Mouse (Mus musculus) stomach, embryonic 16.5 days (tissue): ENCODE results near the gene Vkorc1. TPM values are rescaled to one million over a fixed set of nuclear protein-coding genes. Genes with fewer than 3 reads are reported as not detected.
A peak's percentile ranks its signal among the peaks of the same experiment; 100 is the strongest.

ENCODE experiments used
- ATAC-seq: fragments of 200-750 bp; cut with Nextera tagmentation; 2 replicates; pipeline ENCODE4 v1.8.0; 2017; ENCODE audit warnings: moderate number of reproducible peaks, moderate TSS enrichment; ENCODE audit not compliant: insufficient read depth, low FRiP score
- H3K27ac ChIP-seq: fragments of 300-500 bp; sonication (generic); 2 replicates; pipeline ENCODE4 v1.5.1; 2014; ENCODE audit warnings: low read length
- H3K27me3 ChIP-seq: fragments of 300-500 bp; sonication (generic); 2 replicates; pipeline ENCODE4 v1.6.1; 2014; ENCODE audit warnings: low read length, control low read depth, mixed read lengths; ENCODE audit not compliant: control insufficient read depth, insufficient read depth
- H3K36me3 ChIP-seq: fragments of 300-500 bp; sonication (generic); 2 replicates; pipeline ENCODE4 v1.6.1; 2014; ENCODE audit warnings: low read length; ENCODE audit not compliant: control insufficient read depth, insufficient read depth
- H3K4me1 ChIP-seq: fragments of 300-500 bp; sonication (generic); 2 replicates; pipeline ENCODE4 v1.6.1; 2014; ENCODE audit warnings: low read length, control low read depth, mixed read lengths; ENCODE audit not compliant: control insufficient read depth, insufficient read depth
- H3K4me2 ChIP-seq: fragments of 300-500 bp; sonication (generic); 2 replicates; pipeline ENCODE4 v1.6.1; 2014; ENCODE audit warnings: low read depth, low read length, mixed read lengths
- H3K4me3 ChIP-seq: fragments of 300-500 bp; sonication (generic); replicated peaks from 2 replicates; pipeline ENCODE4 v1.5.1; 2014; ENCODE audit warnings: mild to moderate bottlenecking, low read length
- H3K9ac ChIP-seq: fragments of 300-500 bp; sonication (generic); 2 replicates; pipeline ENCODE4 v1.6.1; 2014; ENCODE audit warnings: low read length
- H3K9me3 ChIP-seq: fragments of 300-500 bp; sonication (generic); replicated peaks from 2 replicates; pipeline ENCODE4 v1.6.1; 2016; ENCODE audit warnings: low read length, control low read depth; ENCODE audit not compliant: control insufficient read depth
- WGBS: fragments of 180-500 bp; shearing (Covaris S2); extraction: QIAGEN DNeasy Blood & Tissue Kit; methylation state at CpG from one replicate; pipeline ENCODE4 v1.1.7; 2014; 5-methylcytosine and 5-hydroxymethylcytosine counted together
- polyA plus RNA-seq: library from polyadenylated mRNA; unstranded; fragments of >200 nt; fragmentation: Nextera tagmentation; extraction: Ambion mirVana; gene quantifications from 2 replicates; pipeline ENCODE4 v1.2.1, GENCODE M21; 2015

The Vkorc1 gene
- polyA plus RNA-seq, 1 experiment from 2014 or later: 179 TPM

DNA sequence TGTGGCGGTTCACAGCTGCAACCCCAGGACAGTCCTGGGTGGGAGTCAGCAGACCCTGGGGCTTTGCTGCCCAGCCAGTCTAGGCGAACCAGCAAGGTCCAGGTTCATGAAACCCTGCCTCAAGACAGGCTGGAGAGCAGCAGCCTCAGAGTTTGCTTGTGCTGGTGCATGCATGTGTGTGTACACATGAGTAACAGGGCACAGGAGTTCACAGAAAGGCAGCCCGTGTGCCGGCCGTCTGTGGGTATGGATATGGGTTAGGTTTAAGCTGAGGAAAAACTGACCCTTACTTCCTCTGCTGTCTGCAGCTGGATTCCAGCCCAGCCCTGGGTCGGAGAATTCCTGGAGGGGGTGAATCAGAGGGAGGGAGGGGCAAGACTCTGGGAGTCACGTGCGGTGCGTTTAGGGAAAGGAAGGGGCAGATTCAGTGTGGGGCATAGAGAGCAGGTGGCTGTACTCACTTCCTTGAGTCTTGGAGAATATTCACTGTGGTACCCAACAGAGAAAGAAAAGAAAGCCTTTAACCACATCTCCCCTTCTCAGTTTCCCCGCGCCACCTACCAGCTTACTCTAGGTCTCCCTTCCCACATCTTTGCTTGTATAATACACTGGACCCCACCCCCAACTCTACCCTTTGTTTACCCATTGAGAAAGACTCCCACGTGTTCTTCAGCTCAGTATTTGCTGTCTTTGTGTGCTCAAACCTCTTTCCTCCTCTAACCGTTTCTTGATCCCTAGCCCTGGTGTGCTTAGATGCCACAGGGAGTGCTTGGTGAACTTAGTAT lies 36.1 kb upstream of the Vkorc1 start:
- peak; percentile 16 for ATAC-seq
- Histone ChIP-seq H3K36me3 (peaks cover under 1% of the 10 kb centered on the region; the same call in 1 of the 2 replicates), H3K9ac (peak overlapping the region; percentile 41), H3K4me2 (peak overlapping the region; percentile 33), H3K4me3 (no peak overlapping the region), H3K9me3 (no peaks in the 10 kb centered on the region), H3K27ac (peak overlapping the region; percentile 89), H3K4me1 (peaks cover 33% of the 10 kb centered on the region), H3K27me3 (no peaks in the 10 kb centered on the region)
- WGBS: 20% methylated on average over 13 of the region's 13 CpGs

DNA sequence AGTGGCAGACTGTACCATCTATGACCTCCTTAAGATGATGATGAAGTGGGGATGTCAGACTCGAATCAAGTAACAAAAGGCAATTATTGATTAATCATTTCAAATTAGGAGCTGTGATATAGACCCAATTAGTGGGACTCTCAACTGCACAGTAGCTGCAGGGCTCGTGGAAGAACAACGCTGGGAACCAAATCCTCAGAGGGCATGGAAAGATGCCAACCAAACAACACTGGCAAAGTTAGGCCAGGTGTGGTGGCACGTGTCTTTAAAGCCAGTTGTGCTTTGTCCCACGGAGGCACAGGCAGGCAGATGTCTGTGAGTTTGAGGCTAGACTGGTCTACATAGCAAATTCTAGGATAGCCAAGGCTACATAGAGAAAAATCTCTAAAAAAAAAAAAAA lies 35.2 kb upstream of the Vkorc1 start:
- peak overlapping the region; percentile 89 for H3K27ac ChIP-seq
- H3K4me1 ChIP-seq: peaks cover 29% of the 10 kb centered on the region
- 0 out of 2 replicates have a peak overlapping the region, but pooled peaks have one; percentile 24 for H3K9ac ChIP-seq
- WGBS: 64% methylated on average over 5 of the region's 5 CpGs
- no peaks in the 10 kb centered on the region for H3K27me3 ChIP-seq
- no peak for ATAC-seq
- peaks cover 6% of the 10 kb centered on the region for H3K36me3 ChIP-seq
- H3K4me3 ChIP-seq: peak overlapping the region; percentile 59; the same call in 1 of the 2 replicates
- no peaks in the 10 kb centered on the region for H3K9me3 ChIP-seq
- peak overlapping the region; percentile 43 for H3K4me2 ChIP-seq

DNA sequence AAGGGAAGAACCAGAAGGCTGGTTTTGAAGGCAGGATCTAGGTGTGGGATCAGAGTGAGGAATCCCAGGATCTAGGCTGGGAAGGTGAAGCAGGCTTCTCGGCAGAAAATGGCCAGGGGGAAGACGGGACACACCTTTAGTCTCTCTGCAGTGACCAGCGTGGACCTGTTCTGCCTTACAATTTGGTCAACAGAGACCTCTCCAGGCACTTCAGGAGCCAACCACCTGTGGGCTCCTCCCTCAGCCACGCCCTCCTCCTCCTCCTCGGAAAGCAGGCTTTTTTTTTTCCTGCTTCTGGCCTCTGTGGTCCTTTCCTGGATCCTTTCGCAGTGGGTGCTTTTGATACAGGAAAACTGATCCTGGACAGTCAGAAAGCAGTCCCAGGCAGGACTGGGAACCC lies 34.5 kb upstream of the Vkorc1 start, which contains the start of gene Prss8:
Gene Prss8, minus strand, starts transcription at position 182 of the 400 bp plus-strand sequence.
- Histone ChIP-seq H3K27me3 (no peaks in the 10 kb centered on the region), H3K36me3 (peaks cover 6% of the 10 kb centered on the region), H3K9me3 (no peaks in the 10 kb centered on the region), H3K4me3 (peak within 1 kb of the TSS; percentile 59), H3K9ac (peak within 1 kb of the TSS; percentile 75), H3K27ac (peak within 1 kb of the TSS; percentile 89), H3K4me1 (peaks cover 29% of the 10 kb centered on the region), H3K4me2 (peak within 1 kb of the TSS; percentile 43)
- 19% methylated on average over 6 of the region's 6 CpGs for WGBS
- ATAC-seq: peak; percentile 45; the same call in 1 of the 2 replicates

DNA sequence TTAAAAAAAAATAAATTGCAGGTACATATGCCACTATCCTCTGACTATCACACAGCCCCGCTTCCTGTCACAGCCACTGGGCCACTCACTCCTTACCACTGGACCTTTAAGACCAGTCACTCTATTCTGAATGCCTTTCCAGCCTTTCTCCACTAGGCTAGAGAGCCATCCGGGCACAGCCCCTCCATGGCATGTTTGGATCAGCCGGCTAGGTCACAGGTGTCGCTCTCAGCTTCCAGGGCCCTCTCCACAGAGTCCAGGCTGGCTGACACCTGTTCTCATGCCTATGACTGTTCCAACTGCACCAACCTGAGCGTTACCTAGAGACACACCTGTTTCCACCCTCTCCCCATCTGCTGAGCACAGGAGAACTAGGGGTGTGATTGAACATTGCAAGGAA lies 33.2 kb upstream of the Vkorc1 start:
- Histone ChIP-seq H3K27ac (peak overlapping the region; percentile 89), H3K9ac (peak overlapping the region; percentile 75), H3K4me1 (peaks cover 21% of the 10 kb centered on the region), H3K36me3 (peaks cover 6% of the 10 kb centered on the region), H3K4me3 (peak overlapping the region; percentile 59), H3K9me3 (no peaks in the 10 kb centered on the region), H3K4me2 (peak overlapping the region; percentile 43), H3K27me3 (no peaks in the 10 kb centered on the region)
- no peak for ATAC-seq
- 37% methylated on average over 5 of the region's 5 CpGs for WGBS

DNA sequence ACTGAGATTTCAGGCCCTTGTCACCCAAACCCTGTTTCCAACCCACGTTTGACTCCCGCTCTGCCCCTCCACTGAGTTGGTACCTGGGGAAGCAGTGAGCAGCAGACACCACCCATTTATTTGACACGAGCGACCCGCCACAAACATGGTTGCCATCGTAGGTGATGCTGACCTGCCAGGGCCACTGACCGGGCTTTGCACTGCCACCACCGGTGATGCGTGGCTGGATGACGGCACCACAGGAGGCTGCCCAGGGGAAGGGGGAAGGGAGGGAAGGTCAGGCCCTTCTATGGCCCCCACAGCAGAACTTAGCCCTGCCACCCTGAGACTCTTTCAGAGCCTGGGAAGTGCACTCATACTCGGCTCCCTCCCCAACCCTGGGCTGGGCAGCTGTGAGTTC lies 32.3 kb upstream of the Vkorc1 start:
- no peaks in the 10 kb centered on the region for H3K9me3 ChIP-seq
- H3K4me3 ChIP-seq: peak overlapping the region; percentile 59
- H3K27ac ChIP-seq: peak overlapping the region; percentile 56
- H3K9ac ChIP-seq: peak overlapping the region; percentile 75; the same call in 1 of the 2 replicates
- no peaks in the 10 kb centered on the region for H3K27me3 ChIP-seq
- H3K36me3 ChIP-seq: peaks cover 6% of the 10 kb centered on the region
- ATAC-seq: no peak
- H3K4me1 ChIP-seq: peaks cover 12% of the 10 kb centered on the region
- 83% methylated on average over 11 of the region's 11 CpGs for WGBS
- peak overlapping the region; percentile 43 for H3K4me2 ChIP-seq

DNA sequence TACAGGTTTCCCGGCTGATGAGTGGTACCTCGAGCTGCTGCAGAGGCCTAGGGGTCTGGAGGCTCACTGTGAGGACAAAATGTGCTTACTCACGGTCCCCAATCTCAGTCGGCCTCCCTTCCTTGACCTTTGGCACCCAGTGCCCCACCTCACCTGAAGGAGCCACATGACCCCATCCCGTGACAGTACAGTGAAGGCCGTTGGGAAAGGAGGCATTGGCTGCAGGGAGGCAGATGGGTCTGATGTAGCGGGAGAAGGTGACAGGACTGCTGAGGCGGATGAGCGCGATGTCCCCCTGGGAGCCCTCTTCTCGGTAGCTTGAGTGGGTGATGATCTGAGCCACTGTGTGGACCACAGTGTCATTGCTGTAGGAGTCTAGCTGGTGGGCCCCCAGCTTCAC lies 31.4 kb upstream of the Vkorc1 start:
- peaks cover 6% of the 10 kb centered on the region for H3K36me3 ChIP-seq
- H3K9me3 ChIP-seq: no peaks in the 10 kb centered on the region
- peak overlapping the region; percentile 59; the same call in 1 of the 2 replicates for H3K4me3 ChIP-seq
- no peaks in the 10 kb centered on the region for H3K27me3 ChIP-seq
- ATAC-seq: no peak
- WGBS: 78% methylated on average over 11 of the region's 11 CpGs
- H3K9ac ChIP-seq: peak overlapping the region; percentile 58
- H3K27ac ChIP-seq: peak overlapping the region; percentile 95
- peaks cover 14% of the 10 kb centered on the region for H3K4me1 ChIP-seq
- H3K4me2 ChIP-seq: peak overlapping the region; percentile 43; the same call in 1 of the 2 replicates

DNA sequence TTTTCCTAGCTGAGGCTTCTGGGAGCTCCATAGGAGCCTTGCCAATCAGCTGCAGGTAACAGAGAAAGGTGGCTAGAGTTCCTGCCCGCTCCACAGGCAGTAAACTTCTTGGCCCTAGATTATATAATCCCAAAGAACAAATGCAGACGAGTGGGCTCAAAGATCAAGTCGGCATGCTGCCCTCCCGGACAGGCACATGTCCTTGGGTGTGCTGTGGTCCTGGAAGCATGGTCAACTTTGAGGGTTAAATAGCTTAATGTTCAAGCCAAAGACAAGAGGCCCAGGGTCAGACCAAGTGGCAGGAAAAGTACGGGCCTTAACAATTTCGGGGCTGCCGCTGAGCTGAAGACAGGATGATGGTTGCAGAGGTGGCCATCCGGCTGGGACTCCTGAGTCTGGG lies 30.6 kb upstream of the Vkorc1 start:
- Histone ChIP-seq H3K27ac (peak overlapping the region; percentile 95), H3K36me3 (peaks cover 6% of the 10 kb centered on the region), H3K27me3 (no peaks in the 10 kb centered on the region), H3K9me3 (no peaks in the 10 kb centered on the region), H3K9ac (peak overlapping the region; percentile 58), H3K4me2 (peak overlapping the region; percentile 43; the same call in 1 of the 2 replicates), H3K4me3 (no peak overlapping the region), H3K4me1 (peaks cover 6% of the 10 kb centered on the region)
- no peak for ATAC-seq
- WGBS: 71% methylated on average over 8 of the region's 8 CpGs

DNA sequence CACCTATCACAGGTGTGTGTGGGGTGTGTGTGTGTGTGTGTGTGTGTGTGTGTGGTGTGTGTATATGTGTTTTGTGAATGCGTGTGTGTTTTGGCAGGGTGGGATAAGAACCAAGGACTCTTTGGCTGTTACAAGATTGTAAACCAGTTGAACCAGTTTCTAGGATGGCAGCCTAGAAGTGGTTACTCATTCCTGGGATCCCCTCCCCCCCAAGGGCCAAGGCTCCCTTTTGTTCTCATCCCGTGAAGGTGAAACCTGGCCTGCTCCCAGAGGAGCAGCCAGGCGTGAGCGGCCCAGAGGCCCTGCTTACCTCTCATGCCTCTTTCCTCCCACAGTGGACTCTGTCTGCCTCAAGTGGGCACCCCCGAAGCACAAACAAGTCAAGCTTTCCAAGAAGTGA lies 29.8 kb upstream of the Vkorc1 start:
- Histone ChIP-seq H3K9ac (peak overlapping the region; percentile 58; the same call in 1 of the 2 replicates), H3K4me3 (no peak overlapping the region), H3K27ac (peak overlapping the region; percentile 95), H3K36me3 (peaks cover 6% of the 10 kb centered on the region), H3K9me3 (no peaks in the 10 kb centered on the region), H3K4me2 (peak overlapping the region; percentile 43; the same call in 1 of the 2 replicates), H3K4me1 (peaks cover 5% of the 10 kb centered on the region), H3K27me3 (no peaks in the 10 kb centered on the region)
- WGBS: 51% methylated on average over 5 of the region's 5 CpGs
- peak; percentile 85 for ATAC-seq

DNA sequence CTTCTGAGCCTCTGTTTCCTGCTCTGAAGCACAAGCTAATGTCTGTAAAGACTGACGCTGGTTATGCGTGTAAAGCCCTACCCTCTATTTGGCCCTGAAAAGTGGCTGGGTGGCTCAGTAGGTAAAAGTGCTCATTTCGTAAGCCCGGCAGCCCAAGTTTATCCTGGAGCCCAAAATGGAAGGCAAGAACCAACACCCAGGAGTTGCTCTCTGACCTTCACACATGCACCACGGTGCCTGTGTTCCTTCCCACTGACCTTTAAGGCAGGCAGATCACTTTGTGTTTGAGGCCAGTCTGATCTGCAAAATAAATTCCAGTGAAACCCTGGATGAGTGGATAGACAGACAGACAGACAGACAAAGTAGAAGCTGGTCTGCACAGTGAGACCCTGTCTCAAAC lies 28.3 kb upstream of the Vkorc1 start:
- no peak overlapping the region for H3K4me2 ChIP-seq
- no peak for ATAC-seq
- 70% methylated on average over 5 of the region's 5 CpGs for WGBS
- peak overlapping the region; percentile 40; the same call in 1 of the 2 replicates for H3K9ac ChIP-seq
- peaks cover 6% of the 10 kb centered on the region for H3K36me3 ChIP-seq
- no peaks in the 10 kb centered on the region for H3K9me3 ChIP-seq
- no peak overlapping the region for H3K4me3 ChIP-seq
- no peaks in the 10 kb centered on the region for H3K27me3 ChIP-seq
- peaks cover 5% of the 10 kb centered on the region for H3K4me1 ChIP-seq
- peak overlapping the region; percentile 79 for H3K27ac ChIP-seq
